Mouse (Mus musculus) adrenal gland (tissue): ENCODE data around the gene Tacc2.

Experiments used
- intact Hi-C: fragments of 180-260 bp; cut with DNase I; formaldehyde crosslinking; loops from one replicate; pipeline ENCODE4 v1.15.1; 2025
- long read RNA-seq, 2 experiments: library from polyadenylated mRNA; unstranded; transcript quantifications; one replicate each; pipeline ENCODE4 v2.0.0; 2020; ENCODE audit warnings: borderline replicate concordance in 1 of 2; ENCODE audit not compliant: insufficient replicate concordance in 1 of 2

Gene Tacc2
- long read RNA-seq, experiment 1, partial matches to known transcripts: 1 of 2 reads
- long read RNA-seq, experiment 1, other reads (novel, unspliced or antisense): 0 of 2 reads
- long read RNA-seq, experiment 2, partial matches to known transcripts: 4 of 7 reads
- long read RNA-seq, experiment 2, other reads (novel, unspliced or antisense): 3 of 7 reads

DNA sequence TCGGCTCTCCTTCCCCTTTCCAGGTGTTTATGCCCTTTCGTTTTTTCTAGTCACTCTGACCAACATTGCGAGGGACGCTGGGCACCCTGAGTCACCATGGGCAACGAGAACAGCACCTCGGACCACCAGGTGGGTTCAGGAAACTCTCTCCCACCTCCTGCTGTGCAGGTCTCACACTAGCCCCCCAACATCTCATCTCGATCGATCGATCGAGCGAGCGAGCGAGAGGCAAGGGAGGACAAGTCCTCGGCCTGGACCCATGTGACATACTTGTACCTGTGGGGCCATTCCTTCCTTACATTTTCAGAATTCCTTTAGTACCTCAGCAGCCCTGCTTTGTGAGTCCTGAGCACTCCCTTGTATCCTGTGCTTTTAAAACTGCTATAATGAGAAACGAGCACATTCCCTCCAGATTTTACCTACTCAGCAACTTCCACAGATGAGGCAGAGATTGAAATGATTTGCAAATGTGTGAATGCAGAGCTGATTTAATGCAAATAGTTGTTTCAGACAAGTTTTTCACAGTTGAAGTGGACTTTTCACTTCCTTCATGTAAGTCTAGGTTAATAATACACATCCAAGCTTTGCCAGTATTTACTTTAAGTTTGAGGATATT lies at the start of gene Tacc2:
Gene Tacc2, plus strand, starts transcription at position 51 of the 616 bp plus-strand sequence.
- intact Hi-C loops: no loop called here

DNA sequence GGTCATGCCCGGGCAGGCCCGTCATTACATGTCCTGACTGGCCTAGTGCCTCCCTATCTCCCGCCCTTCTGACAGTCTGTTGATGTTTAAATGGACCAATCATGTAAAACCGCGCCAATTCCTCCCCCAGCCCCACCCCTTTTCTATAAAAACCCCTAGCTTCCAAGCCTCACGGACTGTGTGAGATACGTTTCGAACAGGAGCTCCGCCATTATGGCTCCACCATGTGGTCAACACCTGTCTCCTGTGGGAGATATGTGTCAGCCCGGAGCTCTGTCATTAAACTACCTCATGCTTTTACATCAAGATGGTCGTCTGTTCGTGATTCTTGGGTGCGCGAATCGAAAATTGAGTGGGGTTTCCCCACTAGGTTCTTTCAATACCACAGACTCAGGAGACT lies 46.1 kb upstream of the Tacc2 start:
- intact Hi-C loops: loop anchor here (5.0 kb wide), 1 partner anchor 231 kb away; no protein-coding TSS in a partner anchor

DNA sequence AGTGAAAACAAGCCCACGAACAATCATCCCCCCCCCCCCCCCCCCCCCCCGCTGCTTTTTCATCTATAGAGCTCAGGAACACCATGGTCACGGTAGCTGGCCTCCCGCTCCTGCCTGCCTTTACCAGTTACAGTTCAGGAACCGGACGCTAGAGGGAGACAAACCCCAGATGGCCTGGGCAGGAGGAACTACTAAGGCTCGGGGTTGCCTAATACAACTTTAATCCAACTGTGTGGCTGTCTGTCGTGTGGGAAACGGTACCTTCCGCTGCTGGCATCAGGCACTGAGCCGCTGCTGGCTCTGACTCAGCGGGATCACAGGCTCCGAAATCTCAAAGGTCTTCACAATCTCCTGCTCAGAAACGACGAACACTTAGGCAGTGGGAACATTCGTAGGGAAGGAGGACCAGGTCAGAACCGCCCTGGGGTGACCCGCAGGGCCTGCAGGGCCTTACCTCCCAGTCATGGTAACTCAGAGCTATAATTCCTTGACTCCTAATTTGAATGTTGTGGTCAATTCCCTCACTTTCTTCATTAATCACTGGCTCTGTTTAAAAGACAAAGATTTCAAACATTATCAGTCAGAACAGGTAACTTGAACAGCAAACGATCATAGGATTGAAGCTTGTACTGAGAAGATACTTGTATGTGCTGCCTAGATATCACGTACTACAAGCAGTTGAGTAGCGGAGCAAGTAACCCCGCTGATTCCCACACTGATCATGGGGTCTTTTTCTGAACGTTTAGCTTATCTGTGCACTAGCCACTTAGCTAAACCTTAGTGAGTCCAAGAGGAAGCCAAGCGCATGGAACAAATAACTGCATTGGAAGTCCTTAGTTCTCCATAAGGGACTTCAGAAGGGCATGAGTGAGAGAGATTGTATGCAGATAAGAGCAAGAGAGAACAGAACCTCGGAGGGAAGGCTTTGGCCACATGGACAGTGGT lies 43.6 kb upstream of the Tacc2 start:
- intact Hi-C loops: loop anchor here (5.0 kb wide), 1 partner anchor 229 kb away; no protein-coding TSS in a partner anchor

DNA sequence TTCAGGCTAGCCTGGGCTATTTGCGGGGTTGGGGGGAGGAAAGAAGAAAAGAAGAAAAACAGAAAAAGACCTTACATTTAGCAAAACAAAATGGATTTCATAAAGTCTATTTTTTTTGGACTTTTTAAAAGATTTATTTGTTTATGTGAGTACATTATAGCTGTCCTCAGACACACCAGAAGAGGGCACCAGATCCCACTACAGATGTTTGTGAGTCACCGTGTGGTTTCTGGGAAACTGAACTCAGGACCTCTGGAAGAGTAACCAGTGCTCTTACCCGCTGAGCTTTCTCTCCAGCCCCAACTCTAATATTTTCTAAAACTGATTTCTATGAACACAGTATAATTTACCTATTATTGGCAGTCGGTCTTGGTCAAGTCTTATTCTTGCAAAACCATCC lies 42.1 kb upstream of the Tacc2 start:
- intact Hi-C loops: loop anchor here (5.0 kb wide), 1 partner anchor 67 kb away; no protein-coding TSS in a partner anchor

DNA sequence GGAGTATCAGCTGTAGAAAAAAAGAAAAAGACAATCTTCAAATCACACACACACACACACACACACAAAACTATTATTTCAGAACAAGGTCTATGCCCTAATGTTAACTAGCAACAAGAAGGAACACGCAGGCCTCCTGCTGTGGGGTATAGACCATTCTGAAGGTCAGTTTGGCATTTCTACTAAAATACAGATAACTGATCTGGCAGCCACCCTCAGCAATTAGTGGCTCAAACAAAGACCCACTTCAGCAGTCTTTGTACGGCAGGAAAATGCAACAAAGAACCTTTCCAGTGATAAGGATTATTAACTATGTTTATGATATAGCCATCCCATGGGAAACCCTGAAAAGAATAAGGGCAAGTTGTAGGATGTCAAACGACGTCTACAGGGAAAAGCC lies 40.2 kb upstream of the Tacc2 start:
- intact Hi-C loops: loop anchor here (5.0 kb wide), 1 partner anchor 65 kb away; no protein-coding TSS in a partner anchor

DNA sequence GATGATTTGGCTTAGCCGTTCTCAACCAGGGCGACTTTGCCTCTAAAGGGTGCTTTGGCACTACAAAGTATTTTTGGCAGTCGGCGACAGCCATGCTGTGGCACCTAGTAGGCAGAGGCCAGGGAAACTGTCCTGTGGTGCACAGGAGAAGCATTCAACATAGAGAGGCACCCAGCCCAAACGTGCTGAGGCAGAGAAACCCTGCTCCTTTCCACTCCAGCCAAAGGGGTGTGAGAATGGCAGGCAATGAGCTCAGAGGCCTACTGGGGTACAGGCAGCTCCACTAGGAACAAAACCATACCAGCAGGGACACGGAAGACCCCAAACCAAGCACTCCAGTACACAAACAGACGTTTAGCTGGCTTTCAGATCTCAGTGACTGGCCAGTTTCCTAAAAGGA lies 37.1 kb upstream of the Tacc2 start:
- intact Hi-C loops: no loop called here

DNA sequence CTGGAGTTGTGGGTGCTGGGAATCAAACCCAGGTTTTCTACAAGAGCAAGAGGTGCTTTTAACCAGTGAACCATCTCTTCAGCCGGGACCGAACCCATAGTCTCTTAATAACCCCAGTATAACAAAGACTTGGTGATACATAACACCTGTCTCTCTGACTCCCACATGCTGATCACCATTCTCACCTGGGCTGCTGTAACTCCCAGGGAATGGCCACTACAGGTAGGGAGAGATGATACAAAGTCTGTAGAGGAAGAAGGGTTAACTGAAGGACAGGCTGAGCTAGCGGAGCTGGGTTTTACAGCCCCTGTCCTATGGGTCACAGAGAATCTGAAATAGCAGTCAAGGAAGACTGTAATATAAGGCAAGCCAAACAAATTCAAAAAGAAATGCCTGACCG lies 34.1 kb upstream of the Tacc2 start:
- intact Hi-C loops: no loop called here

DNA sequence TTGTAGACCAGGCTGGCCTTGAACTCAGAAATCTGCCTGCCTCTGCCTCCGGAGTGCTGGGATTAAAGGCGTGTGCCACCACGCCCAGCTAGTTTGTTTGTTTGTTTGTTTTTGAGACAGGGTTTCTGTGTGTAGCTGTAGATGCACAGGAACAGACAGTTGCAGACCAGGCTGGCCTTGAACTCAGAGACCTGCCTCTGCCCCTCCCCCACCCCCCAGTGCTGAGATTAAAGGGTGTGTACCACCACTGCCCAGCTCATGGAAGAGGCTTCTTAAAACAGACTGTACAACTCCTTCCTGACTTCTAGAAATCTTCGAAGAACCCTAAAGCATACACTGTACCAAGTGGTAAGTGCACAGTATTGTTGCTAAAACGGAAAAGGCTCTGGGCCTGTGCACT lies 31.8 kb upstream of the Tacc2 start:
- intact Hi-C loops: no loop called here

DNA sequence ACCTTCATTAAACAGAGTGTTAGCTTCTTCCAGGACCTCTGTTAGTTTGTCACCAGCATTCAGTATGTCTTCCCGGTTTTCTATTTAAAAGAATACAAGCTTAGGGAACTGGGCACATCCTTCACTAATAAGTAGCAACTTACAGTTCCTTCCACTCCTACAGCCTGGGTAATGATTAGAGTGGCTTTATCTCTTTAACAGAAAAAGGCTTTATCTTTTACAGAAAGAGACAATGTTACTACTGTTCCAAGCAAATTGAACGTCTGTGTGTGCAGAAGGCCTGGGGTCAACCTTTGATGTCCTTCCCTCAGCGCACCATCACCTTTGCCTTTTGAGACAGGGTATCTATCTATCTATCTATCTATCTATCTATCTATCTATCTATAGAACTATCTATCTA lies 31.3 kb upstream of the Tacc2 start:
- intact Hi-C loops: no loop called here

DNA sequence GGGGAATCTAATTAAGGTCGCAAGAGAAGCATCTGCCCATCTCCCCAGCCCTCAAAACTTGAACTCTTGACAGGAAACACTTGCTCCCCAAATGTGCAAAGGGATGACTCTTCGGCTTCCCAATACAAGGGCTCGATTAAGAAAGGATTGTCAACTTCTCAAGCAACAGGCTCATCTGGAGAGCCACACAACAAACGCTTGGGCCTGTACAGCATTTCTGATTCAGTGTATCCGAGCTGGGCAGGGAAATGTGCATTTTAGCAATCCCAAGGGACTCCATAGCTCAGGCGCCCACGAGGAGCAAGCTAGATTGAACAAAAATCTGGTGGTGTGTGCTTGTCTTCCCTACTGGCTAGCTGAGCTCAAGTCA lies 30.8 kb upstream of the Tacc2 start:
- intact Hi-C loops: no loop called here

DNA sequence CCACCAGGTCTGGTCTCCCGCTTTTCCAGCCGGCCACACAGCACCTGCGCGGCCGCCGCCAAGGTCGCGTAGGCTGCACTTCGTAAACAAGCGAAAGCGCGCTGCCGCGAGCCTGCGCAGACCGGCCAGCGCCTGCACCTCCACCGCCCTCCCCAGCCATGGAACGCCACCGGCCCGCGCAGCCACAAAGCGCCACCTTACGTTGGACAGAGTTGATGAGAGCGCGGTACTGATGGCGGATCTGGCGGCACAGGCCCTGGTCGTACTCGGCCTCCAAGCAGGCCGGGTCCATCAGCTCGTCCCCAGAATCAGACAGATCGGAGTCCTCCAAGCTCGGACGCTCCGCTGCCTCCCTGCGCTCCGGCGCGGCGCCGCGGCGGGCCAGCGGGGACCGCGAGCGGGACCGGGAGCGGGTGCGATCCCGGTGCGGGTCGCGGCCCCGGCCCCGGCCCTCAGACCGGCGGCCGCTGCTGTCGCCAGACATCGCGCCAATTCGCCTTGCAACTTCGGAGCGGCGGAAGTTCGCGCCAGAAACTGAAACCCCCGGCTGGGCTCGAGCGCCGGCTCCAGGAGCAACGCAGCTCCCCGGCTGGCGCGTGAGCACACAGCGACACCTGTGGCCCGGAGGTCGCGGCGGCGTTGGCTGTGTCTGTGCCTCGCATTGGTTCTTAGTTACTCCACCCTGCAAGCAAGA lies 30.3 kb upstream of the Tacc2 start:
- intact Hi-C loops: no loop called here

DNA sequence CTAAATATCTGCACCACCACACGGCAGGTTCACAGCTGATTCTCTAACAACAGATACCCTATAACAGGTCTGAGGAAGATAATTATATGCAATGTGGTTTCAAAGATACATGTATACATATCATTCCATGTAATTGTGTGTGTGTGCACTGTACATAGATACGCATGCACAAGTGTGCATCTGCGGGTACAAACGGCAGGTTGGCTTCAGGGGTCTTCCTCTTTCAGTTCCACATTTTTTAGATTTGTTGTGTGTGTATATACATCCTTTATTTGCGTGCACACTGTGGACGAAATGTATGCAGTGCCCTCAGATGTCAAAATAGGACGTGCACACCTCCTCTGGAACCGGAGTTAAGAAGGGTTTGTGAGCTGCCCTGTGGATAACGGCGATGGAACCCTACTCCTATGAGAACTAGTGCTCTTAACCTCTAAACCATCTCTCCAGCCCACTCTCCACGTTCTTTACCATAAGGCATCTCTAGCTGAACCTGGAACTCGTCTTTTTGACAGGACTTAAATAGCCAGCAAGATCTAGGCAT lies 29.5 kb upstream of the Tacc2 start:
- intact Hi-C loops: no loop called here

DNA sequence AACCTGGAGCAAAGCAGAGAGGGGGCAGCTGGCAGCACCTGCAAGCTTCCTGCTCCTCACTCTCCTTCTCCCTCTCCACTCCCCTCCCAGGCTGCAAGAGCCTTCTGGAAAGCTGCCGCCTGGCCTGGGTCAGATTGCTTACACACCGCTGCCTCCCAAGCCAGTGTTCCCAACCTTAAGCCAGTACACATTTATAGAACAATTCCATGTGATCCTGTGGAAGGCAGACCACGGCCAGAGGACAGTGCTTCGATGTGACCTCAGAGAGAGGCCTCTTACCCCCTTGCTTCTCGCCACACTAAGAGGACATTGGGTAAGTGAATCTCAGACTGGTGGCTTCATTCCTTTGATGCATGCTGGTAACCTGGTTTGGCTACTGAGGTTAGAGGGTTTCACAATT lies 24.5 kb upstream of the Tacc2 start:
- intact Hi-C loops: no loop called here

DNA sequence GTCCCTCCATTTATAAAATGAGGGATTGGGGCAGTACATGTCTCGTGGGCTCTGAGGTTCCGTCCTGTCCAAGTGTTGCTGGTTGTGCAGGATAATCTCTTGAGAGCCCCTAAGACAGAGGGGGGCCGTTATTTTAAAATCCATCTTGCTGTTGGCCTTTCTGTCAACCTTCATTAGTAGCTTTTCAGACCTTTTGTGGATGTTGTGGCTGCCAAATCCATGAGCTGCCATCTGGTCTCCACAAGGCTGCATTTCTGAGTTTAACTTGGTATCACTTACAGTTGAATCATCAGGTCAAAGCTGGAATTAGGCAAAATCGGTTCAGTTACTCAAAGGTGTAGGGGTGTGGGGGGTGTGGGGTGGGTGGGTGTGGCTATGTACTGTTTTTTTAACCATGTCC lies 23.9 kb upstream of the Tacc2 start:
- intact Hi-C loops: no loop called here

DNA sequence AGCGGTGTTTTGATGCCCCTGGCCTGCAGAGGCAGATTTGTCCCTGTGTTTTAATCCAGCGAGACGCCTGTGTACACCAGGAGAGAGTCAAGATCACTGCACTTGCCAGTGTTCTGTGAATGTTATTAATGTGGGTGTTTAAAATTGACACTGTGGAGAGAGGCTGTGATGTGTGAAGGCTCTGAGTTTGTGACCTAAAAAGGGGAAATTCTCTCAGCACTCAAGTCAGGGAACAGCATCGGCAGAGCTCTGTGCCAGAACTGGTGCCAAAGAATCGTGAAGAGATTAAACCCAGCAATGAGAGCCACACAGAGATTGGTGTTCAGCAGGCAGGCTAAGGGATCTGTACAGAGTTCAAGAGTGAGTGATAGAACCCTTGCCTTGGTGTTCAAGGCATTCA lies 21.6 kb upstream of the Tacc2 start:
- intact Hi-C loops: no loop called here

DNA sequence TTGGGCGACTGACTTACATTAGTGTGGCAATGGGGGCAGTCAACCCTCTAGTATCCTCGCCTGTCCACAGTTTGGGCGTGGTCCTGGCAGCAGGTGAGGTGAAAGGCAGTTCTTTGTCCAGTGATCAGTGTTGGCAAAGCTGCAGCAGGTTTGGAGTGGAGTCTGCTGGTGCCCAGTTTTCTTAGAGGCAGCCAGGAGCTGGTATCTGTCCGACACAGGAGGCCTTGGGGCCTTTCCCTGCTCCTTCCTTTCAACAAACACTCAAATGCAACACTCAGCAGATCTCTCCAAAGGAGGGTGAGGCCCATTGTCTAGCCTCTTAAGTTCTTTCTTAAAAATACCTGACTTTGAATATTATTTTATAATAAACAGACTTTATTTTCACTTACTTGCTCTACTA lies 18.6 kb upstream of the Tacc2 start:
- intact Hi-C loops: no loop called here

DNA sequence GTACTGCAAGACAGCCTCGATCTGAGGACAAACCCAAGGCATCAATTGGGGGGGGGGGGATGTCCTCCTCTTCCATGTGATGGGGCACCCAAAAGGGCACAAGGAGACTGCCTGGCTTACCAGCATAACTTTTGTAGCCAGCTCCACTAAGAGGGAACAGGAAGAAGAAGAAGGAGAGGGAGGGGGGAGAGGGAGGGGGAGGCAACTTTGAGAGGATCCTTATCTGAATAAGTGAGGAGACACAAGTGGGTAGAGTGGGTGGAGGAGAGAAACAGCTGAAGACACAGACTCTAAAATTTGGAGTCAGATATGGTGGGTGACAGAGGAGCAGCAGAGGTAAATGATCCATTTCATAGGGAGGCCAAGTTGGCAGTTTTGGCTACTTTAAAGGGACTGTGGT lies 16.3 kb upstream of the Tacc2 start:
- intact Hi-C loops: no loop called here

DNA sequence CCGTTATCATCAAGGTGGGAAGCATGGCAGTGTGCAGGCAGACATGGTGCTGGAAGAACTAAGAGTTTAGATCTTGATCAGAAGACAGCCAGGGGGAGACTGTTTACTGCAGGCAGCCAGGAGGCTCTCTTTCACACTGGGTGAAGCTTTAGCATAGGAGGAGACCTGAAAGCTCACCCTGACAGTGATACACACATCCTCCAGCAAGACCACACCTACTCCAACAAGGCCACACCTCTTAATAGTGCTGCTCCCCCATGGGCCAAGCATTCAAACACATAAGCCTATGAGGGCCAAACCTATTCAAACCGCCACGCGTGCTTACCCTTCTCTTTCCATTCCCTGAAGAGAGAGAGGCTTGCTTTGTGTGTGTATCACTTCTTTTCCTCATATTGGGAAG lies 14.0 kb upstream of the Tacc2 start:
- intact Hi-C loops: no loop called here

DNA sequence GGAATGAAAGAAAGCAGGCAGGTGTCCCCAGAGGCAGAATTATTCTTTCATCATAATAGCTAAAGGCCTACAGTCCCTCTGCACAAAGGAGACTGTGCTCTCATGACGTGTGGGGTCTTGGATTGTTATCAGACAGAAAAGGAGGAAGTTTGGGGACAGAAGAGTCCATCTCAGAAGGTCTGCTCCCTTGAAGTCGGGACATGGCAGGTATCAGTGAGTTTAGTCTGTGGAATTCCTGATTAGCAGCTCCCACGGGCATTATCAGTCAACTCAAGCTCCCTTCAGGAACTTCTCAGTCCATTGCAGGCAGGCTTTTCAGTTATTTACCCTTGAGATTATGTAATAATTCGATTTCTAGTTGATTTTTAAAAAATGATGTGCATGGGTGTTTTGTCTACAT lies 13.4 kb upstream of the Tacc2 start:
- intact Hi-C loops: no loop called here

DNA sequence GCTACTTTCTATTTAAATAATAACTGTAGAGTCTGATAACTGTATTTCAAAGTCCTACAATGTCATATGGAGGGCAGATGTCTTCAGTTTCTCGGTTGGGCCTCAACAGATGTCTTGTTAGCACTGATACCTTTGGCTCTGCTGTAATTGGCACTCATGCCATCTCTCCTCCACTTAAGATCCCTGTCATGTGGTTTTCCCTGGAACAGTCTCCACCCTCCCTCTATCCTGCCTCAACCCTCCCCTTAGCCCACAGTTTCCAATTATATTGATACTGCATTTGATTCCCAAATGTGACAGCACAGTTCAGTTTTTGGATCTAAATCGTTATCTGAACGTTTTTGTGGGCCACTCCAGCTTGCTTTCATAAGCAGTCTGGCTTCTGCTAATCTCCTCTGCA lies 12.6 kb upstream of the Tacc2 start:
- intact Hi-C loops: no loop called here

DNA sequence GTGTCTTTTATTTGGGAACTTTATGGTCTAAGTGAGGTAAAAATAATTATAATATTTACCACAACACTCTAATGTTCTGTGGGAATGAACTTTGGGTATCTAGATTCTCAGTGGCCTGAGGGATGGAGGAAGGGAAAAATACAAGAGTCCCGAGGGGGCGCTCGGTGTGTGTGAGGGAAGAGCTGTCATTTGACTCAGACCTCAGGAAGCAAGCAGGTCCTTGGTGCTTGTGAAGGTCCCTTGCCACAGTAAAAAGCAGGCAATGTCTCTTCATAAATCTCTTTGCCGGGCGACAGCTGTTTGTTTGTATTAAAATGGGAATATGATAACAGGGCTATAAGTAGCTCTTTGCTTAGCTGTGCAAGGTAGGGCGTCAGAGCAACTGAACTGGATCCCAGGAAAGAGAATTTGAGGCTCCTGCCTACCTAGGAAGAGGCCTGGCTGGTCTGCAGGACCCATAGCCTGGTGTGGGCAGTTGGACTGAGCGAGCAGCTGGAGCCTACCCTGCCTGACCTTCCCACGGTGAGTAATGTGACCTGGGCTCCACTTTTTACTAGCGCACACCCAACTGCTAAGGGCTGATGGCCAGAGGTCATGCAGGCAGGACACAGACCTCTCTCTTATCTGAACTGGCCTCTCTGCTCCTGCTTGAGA lies 8.3 kb upstream of the Tacc2 start:
- intact Hi-C loops: no loop called here
